Mouse (Mus musculus): ENCODE results near the gene Syngap1.

DNA sequence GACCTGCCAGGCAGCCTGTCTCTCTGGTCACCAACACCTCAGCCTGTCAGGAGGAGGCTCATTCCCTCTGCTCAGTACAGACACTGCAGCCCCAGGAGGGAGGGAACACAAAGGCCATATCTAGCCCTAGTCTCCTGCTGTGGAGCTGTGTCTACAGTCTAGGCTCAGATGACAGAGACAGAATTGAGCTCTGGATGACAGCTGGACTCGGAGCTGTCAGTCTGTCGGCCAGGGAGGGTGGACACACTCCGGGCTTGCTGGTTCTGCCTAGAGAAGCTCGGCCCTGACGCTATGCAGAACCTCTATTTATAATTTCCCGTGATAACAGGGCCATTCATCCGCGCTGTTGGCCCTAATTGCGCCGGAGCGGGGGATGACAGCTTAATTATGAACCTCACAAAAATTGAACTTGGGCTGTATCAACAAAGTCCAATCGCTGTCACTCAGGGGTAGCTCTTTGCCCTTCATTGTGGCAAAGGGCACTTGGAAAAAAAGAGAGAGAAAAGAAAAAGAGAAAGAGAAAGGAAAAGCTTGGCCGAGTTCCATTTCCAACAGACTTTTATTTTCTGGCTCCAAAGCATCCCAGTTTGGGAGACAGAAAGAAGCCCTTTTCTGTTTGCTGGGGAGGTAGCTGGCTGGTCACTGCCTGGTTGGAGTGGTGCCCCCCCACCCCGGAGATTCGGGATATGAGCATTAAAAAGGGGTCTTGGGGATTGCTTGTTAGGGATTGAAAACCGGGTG, 48.2 kb upstream of the Syngap1 start:
- TF ChIP-seq GATA1 (IDR thresholded peaks at IDR 0.05; ENCODE audit: borderline replicate concordance, low read length) (no peak), FLI1 (IDR thresholded peaks at IDR 0.05; ENCODE audit: low read length) (no peak)

Measured in megakaryocyte, embryonic 14.5 days (primary cell).